Mouse (Mus musculus): ENCODE data around the gene Zfp770. TPM values are rescaled to one million over a fixed set of nuclear protein-coding genes. Genes with fewer than 3 reads are reported as not detected.

The Zfp770 gene
- polyA plus RNA-seq (2015; fragmentation: Nextera tagmentation; extraction: Ambion mirVana): 1.8 and 2.0 TPM in 2 replicates

- TF ChIP-seq CTCF (IDR thresholded peaks at IDR 0.05; ENCODE audit: low read depth) (no peak), EP300 (optimal IDR thresholded peaks at IDR 0.05) (no peak)
- Histone ChIP-seq H3K9ac (ENCODE audit: low read length) (peak within 1 kb of the TSS; percentile 94), H3K4me1 (replicated peaks; ENCODE audit: control insufficient read depth, insufficient read depth) (no peaks in the 10 kb centered on the region), H3K27me3 (ENCODE audit: control insufficient read depth, insufficient read depth, low read length) (no peaks in the 10 kb centered on the region), H3K36me3 (ENCODE audit: control insufficient read depth, insufficient read depth, low read length) (no peaks in the 10 kb centered on the region), H3K27ac (replicated peaks) (peak within 1 kb of the TSS; percentile 80), H3K4me2 (replicated peaks; ENCODE audit: low read depth) (peak within 1 kb of the TSS; percentile 69), H3K4me3 (ENCODE audit: low read depth, low read length) (peak within 1 kb of the TSS; percentile 90), H3K9me3 (ENCODE audit: control insufficient read depth, low read length) (no peaks in the 10 kb centered on the region)
- ATAC-seq (ENCODE audit: low FRiP score, low TSS enrichment): peak; percentile 95
- WGBS: under 1% methylated on average over 36 of the region's 36 CpGs
- peak; percentile 79 for DNase-seq (ENCODE audit: low spot score)
These were observed at the start of gene Zfp770 for GRCm38 (mm10) chr2:114200932-114201559. Zfp770 (minus strand) TSS chr2:114201469.

GRCm38 (mm10) chr2:114249440-114249839, 48.2 kb upstream of the Zfp770 start:
- Histone ChIP-seq H3K27ac (replicated peaks) (no peak overlapping the region), H3K4me3 (ENCODE audit: low read depth, low read length) (no peak overlapping the region), H3K9ac (ENCODE audit: low read length) (no peak overlapping the region), H3K4me2 (replicated peaks; ENCODE audit: low read depth) (no peak overlapping the region), H3K27me3 (ENCODE audit: control insufficient read depth, insufficient read depth, low read length) (no peaks in the 10 kb centered on the region), H3K36me3 (ENCODE audit: control insufficient read depth, insufficient read depth, low read length) (no peaks in the 10 kb centered on the region), H3K9me3 (ENCODE audit: control insufficient read depth, low read length) (no peaks in the 10 kb centered on the region), H3K4me1 (replicated peaks; ENCODE audit: control insufficient read depth, insufficient read depth) (no peaks in the 10 kb centered on the region)
- WGBS: 49% methylated on average over 6 of the region's 6 CpGs
- ATAC-seq (ENCODE audit: low FRiP score, low TSS enrichment) (no peak), DNase-seq (ENCODE audit: low spot score) (no peak)
- TF ChIP-seq CTCF (IDR thresholded peaks at IDR 0.05; ENCODE audit: low read depth) (no peak), EP300 (optimal IDR thresholded peaks at IDR 0.05) (no peak)

DNA sequence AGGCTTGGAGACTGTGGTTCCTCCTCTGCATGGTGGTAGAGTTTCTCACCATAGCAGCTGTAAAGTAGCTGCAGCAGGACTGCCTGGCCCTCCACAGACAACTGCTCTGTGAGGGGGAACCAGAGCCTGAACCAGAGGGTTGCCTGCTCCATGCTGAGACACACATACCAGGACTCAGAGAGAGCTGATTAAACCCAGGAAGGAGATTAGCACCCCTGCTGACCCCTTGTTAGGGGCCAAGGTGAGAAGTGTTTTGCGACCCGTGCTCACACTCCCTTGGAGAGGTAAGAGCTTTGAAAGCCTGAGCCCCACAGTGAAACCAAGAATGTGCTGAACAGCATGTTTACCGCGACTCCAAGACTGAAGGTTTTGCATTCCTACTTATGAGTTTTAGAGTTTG, 36.4 kb upstream of the Zfp770 start:
- Histone ChIP-seq H3K9me3 (ENCODE audit: control insufficient read depth, low read length) (no peaks in the 10 kb centered on the region), H3K27me3 (ENCODE audit: control insufficient read depth, insufficient read depth, low read length) (no peaks in the 10 kb centered on the region)
- WGBS: 9% methylated on average over 4 of the region's 4 CpGs

GRCm38 (mm10) chr2:114236566-114236965, 35.3 kb upstream of the Zfp770 start:
- 74% methylated on average over 1 of the region's 1 CpGs for WGBS
- ATAC-seq (ENCODE audit: low FRiP score, low TSS enrichment): no peak

More for the DNA sequence above, 36.4 kb upstream of the Zfp770 start:
- ATAC-seq (ENCODE audit: low FRiP score, low TSS enrichment) (no peak), DNase-seq (ENCODE audit: low spot score) (no peak)
- no peak overlapping the region for H3K4me2 ChIP-seq (replicated peaks; ENCODE audit: low read depth)
- TF ChIP-seq EP300 (optimal IDR thresholded peaks at IDR 0.05) (no peak), CTCF (IDR thresholded peaks at IDR 0.05; ENCODE audit: low read depth) (no peak)
- H3K4me3 ChIP-seq (ENCODE audit: low read depth, low read length): no peak overlapping the region
- H3K9ac ChIP-seq (ENCODE audit: low read length): no peak overlapping the region
- no peaks in the 10 kb centered on the region for H3K4me1 ChIP-seq (replicated peaks; ENCODE audit: control insufficient read depth, insufficient read depth)
- no peak overlapping the region for H3K27ac ChIP-seq (replicated peaks)
- no peaks in the 10 kb centered on the region for H3K36me3 ChIP-seq (ENCODE audit: control insufficient read depth, insufficient read depth, low read length)

DNA sequence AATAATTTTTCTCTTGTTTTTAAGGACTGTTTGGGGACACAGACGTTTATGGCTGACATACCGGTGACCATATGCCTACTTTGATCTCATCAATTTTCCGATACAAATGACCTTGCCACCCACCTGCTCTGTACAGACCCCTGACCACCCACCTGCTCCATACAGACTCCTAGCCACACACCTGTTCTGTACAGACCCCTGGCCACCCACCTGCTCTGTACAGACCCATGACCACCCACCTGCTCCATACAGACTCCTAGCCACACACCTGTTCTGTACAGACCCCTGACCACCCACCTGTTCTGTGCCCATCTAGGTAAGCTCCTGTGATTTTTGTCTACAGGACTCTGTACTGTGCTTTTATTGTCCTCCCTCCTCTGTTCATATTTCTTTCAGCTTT, 34.3 kb upstream of the Zfp770 start:
- H3K4me2 ChIP-seq (replicated peaks; ENCODE audit: low read depth): no peak overlapping the region
- H3K27me3 ChIP-seq (ENCODE audit: control insufficient read depth, insufficient read depth, low read length): no peaks in the 10 kb centered on the region
- ATAC-seq (ENCODE audit: low FRiP score, low TSS enrichment) (no peak), DNase-seq (ENCODE audit: low spot score) (no peak)
- 80% methylated on average over 3 of the region's 3 CpGs for WGBS
- no peak overlapping the region for H3K27ac ChIP-seq (replicated peaks)
- no peak overlapping the region for H3K4me3 ChIP-seq (ENCODE audit: low read depth, low read length)
- H3K4me1 ChIP-seq (replicated peaks; ENCODE audit: control insufficient read depth, insufficient read depth): no peaks in the 10 kb centered on the region
- H3K9ac ChIP-seq (ENCODE audit: low read length): no peak overlapping the region
- no peaks in the 10 kb centered on the region for H3K9me3 ChIP-seq (ENCODE audit: control insufficient read depth, low read length)
- no peak for TF ChIP-seq EP300 (optimal IDR thresholded peaks at IDR 0.05)
- TF ChIP-seq CTCF (IDR thresholded peaks at IDR 0.05; ENCODE audit: low read depth): no peak
- no peaks in the 10 kb centered on the region for H3K36me3 ChIP-seq (ENCODE audit: control insufficient read depth, insufficient read depth, low read length)

More at GRCm38 (mm10) chr2:114236566-114236965, 35.3 kb upstream of the Zfp770 start:
- Histone ChIP-seq H3K27ac (replicated peaks) (no peak overlapping the region), H3K4me1 (replicated peaks; ENCODE audit: control insufficient read depth, insufficient read depth) (no peaks in the 10 kb centered on the region), H3K9ac (ENCODE audit: low read length) (no peak overlapping the region), H3K4me3 (ENCODE audit: low read depth, low read length) (no peak overlapping the region), H3K9me3 (ENCODE audit: control insufficient read depth, low read length) (no peaks in the 10 kb centered on the region), H3K27me3 (ENCODE audit: control insufficient read depth, insufficient read depth, low read length) (no peaks in the 10 kb centered on the region), H3K4me2 (replicated peaks; ENCODE audit: low read depth) (no peak overlapping the region), H3K36me3 (ENCODE audit: control insufficient read depth, insufficient read depth, low read length) (no peaks in the 10 kb centered on the region)
- TF ChIP-seq CTCF (IDR thresholded peaks at IDR 0.05; ENCODE audit: low read depth): no peak
- TF ChIP-seq EP300 (optimal IDR thresholded peaks at IDR 0.05): no peak
- DNase-seq (ENCODE audit: low spot score): no peak

GRCm38 (mm10) chr2:114231248-114231647, 30.0 kb upstream of the Zfp770 start:
- Histone ChIP-seq H3K9ac (ENCODE audit: low read length) (no peak overlapping the region), H3K36me3 (ENCODE audit: control insufficient read depth, insufficient read depth, low read length) (no peaks in the 10 kb centered on the region), H3K4me2 (replicated peaks; ENCODE audit: low read depth) (no peak overlapping the region), H3K27ac (replicated peaks) (no peak overlapping the region), H3K27me3 (ENCODE audit: control insufficient read depth, insufficient read depth, low read length) (no peaks in the 10 kb centered on the region), H3K9me3 (ENCODE audit: control insufficient read depth, low read length) (no peaks in the 10 kb centered on the region), H3K4me3 (ENCODE audit: low read depth, low read length) (no peak overlapping the region), H3K4me1 (replicated peaks; ENCODE audit: control insufficient read depth, insufficient read depth) (no peaks in the 10 kb centered on the region)
- TF ChIP-seq CTCF (IDR thresholded peaks at IDR 0.05; ENCODE audit: low read depth) (no peak), EP300 (optimal IDR thresholded peaks at IDR 0.05) (no peak)
- DNase-seq (ENCODE audit: low spot score): no peak
- ATAC-seq (ENCODE audit: low FRiP score, low TSS enrichment): no peak
- WGBS: 55% methylated on average over 2 of the region's 2 CpGs

All from stomach, postnatal 0 days (tissue).